Mouse (Mus musculus): ENCODE measurements around the gene Pik3ip1. TPM values are rescaled to one million over a fixed set of nuclear protein-coding genes. Genes with fewer than 3 reads are reported as not detected.

The Pik3ip1 gene
- polyA plus RNA-seq (2015; fragmentation: Nextera tagmentation; extraction: Ambion mirVana) = 18.7 and 22.8 TPM in 2 replicates

DNA sequence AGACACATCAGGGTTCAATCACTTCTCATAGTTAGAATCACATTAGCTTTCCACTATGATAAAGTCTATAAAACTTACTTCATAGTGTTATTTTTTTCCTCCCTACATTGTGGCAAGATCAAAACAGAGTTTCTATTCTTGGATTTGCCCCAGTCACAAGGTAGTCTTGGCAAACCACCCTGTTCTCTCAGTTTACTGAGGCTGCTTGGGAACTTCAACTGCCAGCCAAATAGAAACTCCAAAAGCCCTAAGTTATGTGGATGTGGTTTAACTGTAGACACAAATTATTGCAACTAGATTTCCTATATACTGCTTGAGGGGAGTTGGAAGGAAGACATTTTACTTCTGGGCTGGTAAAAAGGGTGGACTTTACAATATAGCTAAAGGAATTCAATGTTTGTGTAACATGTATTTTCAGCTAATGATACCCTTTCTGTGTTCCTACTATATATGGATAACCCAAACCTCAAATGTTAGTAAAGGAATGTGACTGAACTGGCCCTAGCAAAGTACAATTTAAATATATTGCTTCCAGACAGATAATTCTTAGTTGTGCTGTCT lies at the start of gene Pik3ip1:
TSS of gene Pik3ip1 (plus strand) at position 511 of the 561 bp plus-strand sequence.
- H3K36me3 ChIP-seq (ENCODE audit: poor library complexity, severe bottlenecking) = peaks cover 13% of the 10 kb centered on the region; the same call in 1 of the 2 replicates
- H3K4me2 ChIP-seq = peak within 1 kb of the TSS; percentile 98
- H3K27me3 ChIP-seq = no peaks in the 10 kb centered on the region
- H3K9me3 ChIP-seq (replicated peaks) = no peaks in the 10 kb centered on the region
- peak within 1 kb of the TSS; percentile 31 for H3K27ac ChIP-seq
- peak within 1 kb of the TSS; percentile 55 for H3K4me3 ChIP-seq
- ATAC-seq = no peak
- H3K9ac ChIP-seq = peak within 1 kb of the TSS; percentile 64
- H3K4me1 ChIP-seq = peaks cover 27% of the 10 kb centered on the region

DNA sequence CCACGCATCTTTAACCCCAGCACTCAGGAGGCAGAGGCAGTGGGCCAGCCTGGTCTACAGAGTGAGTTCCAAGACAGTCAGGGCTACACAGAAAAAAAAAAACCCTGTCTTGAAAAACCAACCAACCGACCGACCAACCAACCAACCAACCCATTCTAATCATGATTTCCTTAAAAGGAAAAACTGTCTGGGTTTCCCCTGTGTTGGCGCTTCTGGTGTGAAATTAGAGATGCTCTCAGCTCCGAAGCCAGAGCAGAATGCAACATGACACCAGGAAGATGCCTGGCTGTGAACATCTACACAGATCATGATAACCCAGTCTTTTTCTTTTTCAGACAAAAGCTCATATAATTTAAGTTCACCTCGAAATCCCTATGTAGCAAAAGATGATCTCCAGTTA lies 47.3 kb upstream of the Pik3ip1 start:
- WGBS = 91% methylated on average over 6 of the region's 6 CpGs
- no peak overlapping the region for H3K9ac ChIP-seq
- H3K4me1 ChIP-seq = peaks cover 11% of the 10 kb centered on the region
- no peak overlapping the region for H3K27ac ChIP-seq
- ATAC-seq = no peak
- peaks cover 8% of the 10 kb centered on the region; the same call in 1 of the 2 replicates for H3K9me3 ChIP-seq (replicated peaks)
- no peaks in the 10 kb centered on the region for H3K27me3 ChIP-seq
- no peaks in the 10 kb centered on the region for H3K36me3 ChIP-seq (ENCODE audit: poor library complexity, severe bottlenecking)
- H3K4me2 ChIP-seq = no peak overlapping the region
- no peak overlapping the region for H3K4me3 ChIP-seq

DNA sequence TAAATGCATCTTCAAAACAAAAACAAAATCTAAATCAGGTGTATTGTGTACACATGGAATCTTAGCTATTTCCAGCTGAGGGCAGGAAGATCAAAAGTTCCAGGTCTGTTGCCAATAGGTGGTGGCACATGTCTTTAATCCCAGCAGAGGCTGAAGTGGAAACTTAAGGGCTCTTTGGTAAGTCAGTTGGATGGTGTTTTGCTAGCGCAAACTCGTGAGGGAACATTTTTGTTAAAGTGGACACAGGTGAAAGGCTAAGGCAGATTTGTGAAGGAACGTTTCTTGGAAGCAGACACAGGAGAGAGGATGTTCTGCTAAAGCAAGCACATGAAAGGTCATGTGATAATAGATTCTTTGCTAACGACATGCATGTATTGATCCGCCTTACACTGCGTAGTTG lies 46.6 kb upstream of the Pik3ip1 start:
- no peaks in the 10 kb centered on the region for H3K27me3 ChIP-seq
- no peak overlapping the region for H3K9ac ChIP-seq
- H3K4me1 ChIP-seq = peaks cover 18% of the 10 kb centered on the region
- peaks cover 8% of the 10 kb centered on the region; the same call in 1 of the 2 replicates for H3K9me3 ChIP-seq (replicated peaks)
- H3K36me3 ChIP-seq (ENCODE audit: poor library complexity, severe bottlenecking) = no peaks in the 10 kb centered on the region
- no peak overlapping the region for H3K4me2 ChIP-seq
- no peak overlapping the region for H3K4me3 ChIP-seq
- WGBS = 89% methylated on average over 6 of the region's 6 CpGs
- no peak for ATAC-seq
- H3K27ac ChIP-seq = no peak overlapping the region

DNA sequence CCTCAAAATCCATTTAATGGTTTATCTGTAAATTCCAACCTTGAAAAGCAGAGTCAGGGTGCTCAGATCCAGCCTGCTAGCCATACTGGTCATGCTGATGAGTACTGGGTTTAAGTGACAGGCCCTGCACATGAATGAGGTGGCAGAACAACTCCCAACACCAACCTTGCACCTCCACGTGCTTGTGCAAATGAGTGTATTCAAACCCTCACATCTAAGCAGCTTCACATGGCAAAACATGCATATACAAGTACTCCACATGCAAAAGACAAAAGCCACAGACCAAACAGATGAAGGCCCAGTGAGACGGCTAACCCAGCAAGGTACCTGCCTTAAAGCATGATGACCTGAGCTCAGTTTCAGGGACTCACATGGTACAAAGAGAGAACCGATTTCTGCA lies 44.3 kb upstream of the Pik3ip1 start:
- Histone ChIP-seq H3K36me3 (ENCODE audit: poor library complexity, severe bottlenecking) (no peaks in the 10 kb centered on the region), H3K4me2 (no peak overlapping the region), H3K4me1 (peaks cover 20% of the 10 kb centered on the region), H3K27ac (no peak overlapping the region), H3K9ac (no peak overlapping the region), H3K4me3 (no peak overlapping the region), H3K9me3 (replicated peaks) (peaks cover 8% of the 10 kb centered on the region; the same call in 1 of the 2 replicates), H3K27me3 (no peaks in the 10 kb centered on the region)
- 81% methylated on average over 3 of the region's 3 CpGs for WGBS
- no peak for ATAC-seq

DNA sequence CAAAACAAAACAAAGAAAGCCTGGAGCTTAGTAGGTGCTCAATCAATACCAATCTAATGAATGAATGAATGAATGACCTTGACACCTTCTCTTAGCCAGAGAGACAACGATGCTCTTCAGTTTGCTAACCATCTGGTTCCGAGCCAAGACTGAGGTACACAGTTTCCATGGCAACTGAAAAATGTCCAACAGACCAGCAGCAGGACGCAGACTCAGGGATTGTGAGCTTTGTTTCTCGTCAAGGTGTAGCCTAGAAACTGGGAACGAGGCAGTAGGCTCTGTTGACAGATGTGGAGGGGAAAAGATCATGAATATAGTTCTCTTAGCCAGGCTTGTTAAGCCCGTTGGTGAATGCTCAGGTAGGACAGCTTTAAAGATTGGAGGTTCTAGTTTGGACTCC lies 43.1 kb upstream of the Pik3ip1 start:
- Histone ChIP-seq H3K4me3 (no peak overlapping the region), H3K36me3 (ENCODE audit: poor library complexity, severe bottlenecking) (no peaks in the 10 kb centered on the region), H3K27ac (no peak overlapping the region), H3K9me3 (replicated peaks) (no peaks in the 10 kb centered on the region), H3K27me3 (no peaks in the 10 kb centered on the region), H3K4me1 (peaks cover 26% of the 10 kb centered on the region), H3K4me2 (0 out of 2 replicates have a peak overlapping the region, but pooled peaks have one; percentile 0), H3K9ac (0 out of 2 replicates have a peak overlapping the region, but pooled peaks have one; percentile 95)
- WGBS = 20% methylated on average over 6 of the region's 6 CpGs
- ATAC-seq = no peak

DNA sequence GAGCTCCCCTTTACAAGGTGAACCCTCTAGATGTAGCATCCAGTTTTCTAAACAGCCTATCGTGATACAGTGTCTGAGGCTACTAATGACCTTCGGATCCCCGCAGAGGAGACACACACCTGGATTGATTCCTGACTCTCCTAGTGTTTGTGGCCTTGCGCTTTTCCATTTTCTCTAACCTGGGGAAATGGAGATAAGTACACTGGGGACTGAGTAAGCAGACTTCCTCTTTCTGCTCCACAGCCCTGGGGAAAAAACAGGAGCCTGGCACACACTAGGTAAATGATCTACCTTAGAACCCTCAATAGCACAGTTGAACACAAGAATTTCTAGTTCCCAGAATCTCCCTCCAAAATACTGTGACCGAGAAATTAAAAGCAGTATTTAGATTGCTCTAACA lies 42.3 kb upstream of the Pik3ip1 start:
- H3K4me3 ChIP-seq = peak overlapping the region; percentile 86
- 0 out of 2 replicates have a peak, but pooled peaks cover under 1% of the 10 kb centered on the region for H3K36me3 ChIP-seq (ENCODE audit: poor library complexity, severe bottlenecking)
- H3K27ac ChIP-seq = peak overlapping the region; percentile 100; the same call in 1 of the 2 replicates
- H3K4me1 ChIP-seq = peaks cover 30% of the 10 kb centered on the region
- no peaks in the 10 kb centered on the region for H3K27me3 ChIP-seq
- 66% methylated on average over 5 of the region's 5 CpGs for WGBS
- H3K4me2 ChIP-seq = peak overlapping the region; percentile 100
- no peaks in the 10 kb centered on the region for H3K9me3 ChIP-seq (replicated peaks)
- peak overlapping the region; percentile 95 for H3K9ac ChIP-seq
- no peak for ATAC-seq

DNA sequence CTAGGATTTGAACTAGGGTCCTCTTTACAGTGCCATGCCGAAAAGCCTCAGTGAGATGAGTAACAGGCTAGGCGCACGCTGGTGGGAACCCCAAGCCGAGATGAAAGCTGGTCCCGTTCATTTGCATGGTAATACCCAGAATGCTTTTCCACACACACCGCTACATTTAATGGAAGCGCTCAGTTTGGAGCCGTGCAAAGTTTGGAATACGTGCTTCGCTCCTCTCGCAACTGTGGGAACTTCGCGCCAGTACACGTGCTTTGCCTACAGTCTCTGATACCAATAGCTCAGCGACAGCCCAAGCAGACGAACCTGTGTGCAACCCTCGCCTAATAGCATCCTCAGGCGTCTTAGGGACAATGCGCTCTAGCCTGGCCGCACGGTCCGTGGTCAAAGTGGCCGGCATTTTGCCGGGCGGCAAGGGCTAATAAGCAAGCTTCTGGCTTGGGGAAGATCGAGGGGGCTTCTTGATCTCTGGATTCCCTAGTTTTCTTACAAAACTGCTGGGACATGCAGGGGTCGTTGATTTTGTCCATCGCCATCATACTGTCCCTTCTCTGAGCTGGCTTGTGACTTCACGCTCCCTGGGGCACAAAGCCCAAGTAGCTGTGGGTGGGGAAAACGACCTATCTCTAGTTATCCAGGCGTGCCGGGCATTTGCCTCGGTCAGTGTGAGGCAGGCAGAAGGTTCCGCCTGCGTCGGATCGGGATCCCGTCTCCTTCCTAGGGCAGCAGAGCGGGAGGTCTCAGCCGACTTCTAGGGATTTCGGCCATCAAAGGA lies 41.5 kb upstream of the Pik3ip1 start, which contains the start of gene Patz1:
TSS of gene Patz1 (plus strand) at position 354 of the 781 bp plus-strand sequence.
- ATAC-seq = 0 out of 2 replicates have a peak, but pooled peaks have one; percentile 8
- H3K36me3 ChIP-seq (ENCODE audit: poor library complexity, severe bottlenecking) = peaks cover 8% of the 10 kb centered on the region
- under 1% methylated on average over 41 of the region's 41 CpGs for WGBS
- H3K4me3 ChIP-seq = peak within 1 kb of the TSS; percentile 86
- peak within 1 kb of the TSS; percentile 100 for H3K27ac ChIP-seq
- peak within 1 kb of the TSS; percentile 100 for H3K4me2 ChIP-seq
- H3K27me3 ChIP-seq = no peaks in the 10 kb centered on the region
- peak within 1 kb of the TSS; percentile 95 for H3K9ac ChIP-seq
- H3K9me3 ChIP-seq (replicated peaks) = no peaks in the 10 kb centered on the region
- H3K4me1 ChIP-seq = peaks cover 38% of the 10 kb centered on the region

DNA sequence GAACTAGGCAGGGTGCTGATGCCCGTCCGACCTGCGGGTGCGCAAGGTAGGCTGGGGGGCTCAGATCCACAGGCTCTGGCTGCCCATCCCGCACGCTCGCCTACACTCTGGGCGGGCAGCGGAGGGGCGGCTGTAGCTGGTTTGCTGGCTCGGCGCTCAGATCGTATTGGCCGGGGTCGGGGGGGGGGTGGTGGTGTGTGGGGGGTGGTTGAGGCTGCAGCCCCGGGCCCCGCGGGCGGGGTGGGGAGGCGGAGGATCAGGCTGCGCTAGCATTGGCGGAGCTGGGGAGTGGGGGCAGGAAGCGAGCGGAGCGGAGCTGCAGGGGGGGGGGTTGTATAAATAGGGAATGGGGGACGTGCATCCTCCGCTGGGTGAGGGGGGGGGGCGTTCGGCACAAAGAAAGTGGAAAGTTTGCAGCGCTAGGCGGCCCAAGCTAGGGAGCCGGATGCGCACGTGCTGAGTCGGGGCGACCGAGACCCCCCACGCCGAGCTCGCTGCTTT lies 40.8 kb upstream of the Pik3ip1 start:
- Histone ChIP-seq H3K27me3 (no peaks in the 10 kb centered on the region), H3K4me3 (peak overlapping the region; percentile 86), H3K36me3 (ENCODE audit: poor library complexity, severe bottlenecking) (peaks cover 14% of the 10 kb centered on the region), H3K9me3 (replicated peaks) (no peaks in the 10 kb centered on the region), H3K9ac (peak overlapping the region; percentile 95), H3K27ac (peak overlapping the region; percentile 100), H3K4me1 (peaks cover 44% of the 10 kb centered on the region), H3K4me2 (peak overlapping the region; percentile 100)
- WGBS = under 1% methylated on average over 29 of the region's 40 CpGs
- peak; percentile 78 for ATAC-seq

DNA sequence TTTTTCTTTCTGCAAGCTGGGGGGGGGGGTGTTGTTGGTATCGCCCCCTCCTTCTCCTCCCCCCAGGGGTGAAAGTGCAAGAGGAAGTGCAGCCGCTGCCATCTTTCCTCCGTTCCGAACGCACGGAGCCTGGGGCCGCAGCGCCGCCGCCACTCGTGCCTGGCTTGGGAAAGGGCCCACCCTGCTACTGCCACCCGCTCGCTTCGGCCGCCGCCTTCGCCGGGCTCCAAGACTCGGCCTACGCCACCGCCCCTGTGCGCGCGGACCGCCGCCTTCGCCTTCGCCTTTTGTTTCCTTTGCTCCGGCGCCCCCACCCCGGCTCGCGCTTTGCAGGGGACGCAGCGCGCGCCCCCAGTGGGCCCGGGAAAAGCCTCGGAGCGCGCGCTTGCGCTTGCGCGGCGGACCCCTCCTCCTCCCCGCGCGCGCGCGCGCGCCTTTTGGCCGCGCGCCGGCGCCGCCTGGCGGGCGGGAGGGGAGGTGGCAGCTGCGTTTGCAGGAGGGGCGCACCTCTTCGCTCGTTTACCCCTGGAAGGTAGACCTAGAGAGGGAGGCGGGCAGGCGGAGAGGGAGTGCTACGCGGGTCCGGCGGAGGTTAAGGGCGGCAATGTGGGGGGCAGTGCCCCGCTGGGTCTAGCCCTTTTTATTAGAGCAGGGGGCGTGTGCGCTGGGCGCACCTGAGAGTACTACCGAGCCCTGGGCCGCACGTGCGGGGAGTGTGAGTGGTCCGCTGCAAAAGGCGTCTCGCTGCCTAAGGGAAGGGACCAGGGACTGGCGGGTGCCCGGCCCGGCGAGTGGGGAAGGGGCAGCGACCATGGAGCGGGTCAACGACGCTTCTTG lies 40.2 kb upstream of the Pik3ip1 start:
- under 1% methylated on average over 75 of the region's 92 CpGs for WGBS
- Histone ChIP-seq H3K4me1 (peaks cover 51% of the 10 kb centered on the region), H3K27me3 (no peaks in the 10 kb centered on the region), H3K9ac (peak overlapping the region; percentile 95), H3K4me2 (peak overlapping the region; percentile 100), H3K36me3 (ENCODE audit: poor library complexity, severe bottlenecking) (peaks cover 21% of the 10 kb centered on the region), H3K4me3 (peak overlapping the region; percentile 86), H3K9me3 (replicated peaks) (no peaks in the 10 kb centered on the region), H3K27ac (peak overlapping the region; percentile 100)
- peak; percentile 55 for ATAC-seq

DNA sequence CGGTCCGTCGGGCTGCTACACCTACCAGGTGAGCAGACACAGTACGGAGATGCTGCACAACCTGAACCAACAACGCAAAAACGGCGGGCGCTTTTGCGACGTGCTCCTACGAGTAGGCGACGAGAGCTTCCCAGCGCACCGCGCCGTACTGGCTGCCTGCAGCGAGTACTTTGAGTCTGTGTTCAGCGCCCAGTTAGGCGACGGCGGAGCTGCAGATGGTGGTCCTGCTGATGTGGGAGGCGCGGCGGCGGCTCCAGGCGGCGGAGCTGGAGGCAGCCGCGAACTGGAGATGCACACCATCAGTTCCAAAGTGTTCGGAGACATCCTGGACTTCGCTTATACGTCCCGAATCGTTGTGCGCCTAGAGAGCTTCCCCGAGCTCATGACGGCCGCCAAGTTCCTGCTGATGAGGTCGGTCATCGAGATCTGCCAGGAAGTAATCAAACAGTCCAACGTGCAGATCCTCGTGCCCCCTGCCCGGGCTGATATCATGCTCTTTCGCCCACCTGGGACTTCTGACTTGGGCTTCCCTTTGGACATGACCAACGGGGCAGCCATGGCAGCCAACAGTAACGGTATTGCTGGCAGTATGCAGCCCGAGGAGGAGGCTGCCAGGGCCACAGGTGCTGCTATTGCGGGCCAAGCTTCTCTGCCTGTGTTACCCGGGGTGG lies 39.4 kb upstream of the Pik3ip1 start:
- H3K4me1 ChIP-seq = peaks cover 59% of the 10 kb centered on the region
- H3K4me3 ChIP-seq = peak overlapping the region; percentile 86
- peaks cover 29% of the 10 kb centered on the region for H3K36me3 ChIP-seq (ENCODE audit: poor library complexity, severe bottlenecking)
- 0% methylated on average over 50 of the region's 50 CpGs for WGBS
- no peaks in the 10 kb centered on the region for H3K27me3 ChIP-seq
- H3K9me3 ChIP-seq (replicated peaks) = no peaks in the 10 kb centered on the region
- no peak for ATAC-seq
- peak overlapping the region; percentile 100 for H3K27ac ChIP-seq
- H3K4me2 ChIP-seq = peak overlapping the region; percentile 100
- H3K9ac ChIP-seq = peak overlapping the region; percentile 95

Data from forebrain, embryonic 13.5 days (tissue).